Mouse (Mus musculus): ENCODE measurements around the gene Slc35f6.

The Slc35f6 gene

GRCm38 (mm10) chr5:30647815-30648560 is at the start of gene Slc35f6:
Gene Slc35f6, plus strand, starts transcription at chr5:30647933.
- under 1% methylated on average over 38 of the region's 38 CpGs for WGBS

- 51% methylated on average over 4 of the region's 4 CpGs for WGBS
Observed at GRCm38 (mm10) chr5:30601397-30601796, 46.3 kb upstream of the Slc35f6 start.

GRCm38 (mm10) chr5:30603255-30603654 is 44.5 kb upstream of the Slc35f6 start:
- WGBS: 88% methylated on average over 3 of the region's 3 CpGs

- WGBS: 87% methylated on average over 4 of the region's 4 CpGs
Observed at GRCm38 (mm10) chr5:30603926-30604325, 43.8 kb upstream of the Slc35f6 start.

DNA sequence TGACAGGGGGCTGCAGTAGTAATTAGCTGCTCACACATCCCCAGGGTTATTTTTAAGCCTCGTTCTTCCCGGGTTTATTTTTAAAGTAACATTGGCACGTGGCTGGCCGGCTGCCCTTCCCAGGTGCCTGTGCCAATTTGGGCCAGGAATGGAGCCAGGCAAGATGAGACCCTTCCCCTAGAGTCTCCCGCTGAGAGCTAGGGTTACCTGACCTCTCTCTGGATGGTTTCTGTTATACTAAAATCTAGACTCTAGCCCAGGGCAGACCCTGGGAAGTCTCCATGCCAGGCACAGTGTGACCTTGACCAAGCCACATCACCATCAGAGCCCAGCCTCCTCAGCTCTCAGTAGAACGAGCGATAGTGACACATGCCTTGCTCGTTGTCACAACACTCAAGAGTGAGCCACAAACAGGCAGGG is 43.0 kb upstream of the Slc35f6 start:
- WGBS: 46% methylated on average over 8 of the region's 8 CpGs

DNA sequence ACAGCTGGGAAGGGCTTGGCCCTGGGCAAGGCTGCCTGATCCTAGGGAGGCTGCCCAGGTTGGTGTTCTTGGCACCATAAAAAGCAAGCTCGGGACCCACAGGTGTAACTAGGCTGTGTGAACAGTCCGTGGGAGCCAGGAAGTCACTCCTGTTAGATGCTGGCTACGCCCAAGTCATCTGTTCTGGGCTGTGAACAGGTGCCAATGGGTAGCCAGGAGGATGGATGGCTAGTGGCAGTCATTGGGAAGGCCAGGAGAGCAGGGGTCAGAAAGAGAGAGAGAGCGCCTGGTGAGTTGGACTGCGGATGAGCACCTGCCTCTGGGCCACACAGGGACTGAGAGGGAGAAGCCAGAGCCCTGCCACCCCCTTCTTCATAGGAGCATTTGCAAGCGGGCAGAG is 42.1 kb upstream of the Slc35f6 start:
- 72% methylated on average over 6 of the region's 6 CpGs for WGBS

DNA sequence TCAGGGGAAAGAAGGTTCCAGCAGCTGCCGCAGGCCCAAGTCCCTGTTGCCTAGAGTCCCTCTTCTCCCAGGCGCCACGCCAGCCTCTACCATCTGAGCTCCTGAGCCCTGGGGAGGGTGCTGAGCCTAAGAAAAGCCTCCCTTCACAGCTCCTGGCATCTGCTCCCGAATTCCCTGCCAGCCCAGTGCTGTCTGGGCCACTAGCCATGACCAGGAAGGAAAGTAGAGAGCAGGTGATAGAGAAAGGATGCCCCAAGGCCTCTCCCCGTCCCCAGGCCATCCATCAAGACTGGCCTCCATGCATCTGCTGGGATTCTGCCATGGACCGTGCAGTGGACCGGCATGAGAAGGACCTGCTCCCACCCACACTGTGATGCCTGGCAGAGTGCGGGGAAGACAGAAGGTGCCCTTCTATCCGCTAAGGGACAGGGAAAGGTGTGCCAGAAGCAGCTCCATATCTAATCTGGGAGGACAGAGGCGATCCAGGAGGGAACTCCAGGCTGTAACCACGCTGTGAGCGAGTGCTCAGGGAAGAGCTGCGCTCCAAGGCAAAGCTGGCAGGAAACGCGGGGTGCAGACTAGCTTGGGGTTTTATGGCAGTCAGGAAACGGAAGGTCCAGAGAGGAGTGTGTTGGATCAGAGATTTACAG is 41.2 kb upstream of the Slc35f6 start:
- WGBS: 38% methylated on average over 16 of the region's 16 CpGs

DNA sequence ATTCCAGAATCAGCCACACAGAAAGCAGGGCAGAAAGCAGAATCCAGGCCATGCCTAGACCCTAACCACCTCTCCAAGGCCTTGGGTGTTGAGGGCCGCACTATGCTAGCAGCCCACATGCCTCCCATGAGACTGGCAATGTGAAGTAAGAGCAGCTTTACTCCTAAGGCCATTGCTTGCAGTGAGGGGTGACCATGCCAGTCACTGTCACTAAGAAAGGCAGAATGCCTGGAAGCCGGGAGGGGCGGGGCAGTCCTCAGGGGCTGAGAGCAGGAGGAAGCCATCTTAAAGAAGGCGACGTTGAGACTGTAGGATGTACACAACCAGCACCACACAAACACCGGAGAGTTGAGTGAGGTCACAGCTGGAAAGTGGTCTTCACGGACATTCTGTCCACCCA is 38.6 kb upstream of the Slc35f6 start:
- 95% methylated on average over 7 of the region's 7 CpGs for WGBS

GRCm38 (mm10) chr5:30609918-30610645 is 37.7 kb upstream of the Slc35f6 start:
- WGBS: 88% methylated on average over 8 of the region's 8 CpGs

DNA sequence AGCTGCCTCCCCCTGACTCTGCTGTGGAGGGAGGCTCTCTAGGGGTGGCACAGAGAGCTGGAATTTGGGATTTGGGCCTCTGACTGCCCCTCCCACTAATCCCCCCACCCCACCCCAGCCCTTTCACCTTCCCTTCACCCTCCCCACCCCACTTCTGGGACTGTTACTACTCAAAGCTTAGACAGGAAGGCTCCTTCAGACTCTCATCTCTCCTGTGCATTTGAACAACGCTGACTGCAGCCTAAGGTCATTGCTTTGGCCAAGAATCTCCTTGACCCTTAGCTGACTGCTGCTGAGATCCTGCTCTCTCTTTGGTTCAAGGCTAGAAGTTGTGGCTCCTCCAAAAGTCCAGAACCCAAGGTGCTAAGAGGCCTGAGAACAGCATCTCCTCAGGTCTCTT is 36.6 kb upstream of the Slc35f6 start:
- WGBS: 86% methylated on average over 1 of the region's 1 CpGs

- 60% methylated on average over 3 of the region's 3 CpGs for WGBS
Observed at GRCm38 (mm10) chr5:30611689-30612088, 36.0 kb upstream of the Slc35f6 start.

DNA sequence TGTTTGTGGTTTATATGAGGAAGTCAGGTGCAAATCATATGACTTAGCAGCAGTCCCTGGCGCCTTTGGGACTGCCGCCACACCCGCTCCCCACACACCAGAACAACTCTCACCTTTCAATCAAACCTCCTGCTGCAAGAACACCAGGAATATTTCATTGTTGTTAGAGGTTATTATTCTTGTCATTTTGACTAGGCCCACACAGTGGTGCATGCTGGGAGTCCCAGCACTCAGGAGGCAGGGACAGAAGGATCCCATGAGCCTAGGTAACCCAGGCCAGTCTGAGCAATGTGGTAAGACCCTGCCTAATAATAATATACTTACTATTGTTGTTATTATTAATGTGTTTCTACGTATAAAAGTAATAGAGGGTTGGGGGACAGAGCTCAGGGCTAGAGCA is 35.2 kb upstream of the Slc35f6 start:
- WGBS: 95% methylated on average over 4 of the region's 4 CpGs

DNA sequence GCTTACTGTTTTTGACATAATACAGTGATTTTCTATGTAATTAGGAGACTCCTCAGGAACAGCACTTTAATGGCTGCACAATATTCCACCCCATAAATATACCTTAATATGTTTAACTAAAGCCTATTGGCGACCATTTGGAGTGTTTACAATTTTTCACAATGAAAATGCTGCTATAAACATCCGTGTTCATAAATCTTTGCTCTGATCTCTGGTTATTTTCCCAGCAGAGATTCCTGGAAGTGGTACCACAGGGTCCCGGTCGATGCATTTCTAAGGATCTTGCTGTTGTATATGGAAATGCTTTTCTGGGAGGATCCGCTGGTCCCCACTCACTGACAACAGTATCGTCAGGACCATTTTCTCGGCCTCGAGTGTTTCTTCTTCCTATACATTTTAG is 34.5 kb upstream of the Slc35f6 start:
- WGBS: 88% methylated on average over 8 of the region's 8 CpGs

DNA sequence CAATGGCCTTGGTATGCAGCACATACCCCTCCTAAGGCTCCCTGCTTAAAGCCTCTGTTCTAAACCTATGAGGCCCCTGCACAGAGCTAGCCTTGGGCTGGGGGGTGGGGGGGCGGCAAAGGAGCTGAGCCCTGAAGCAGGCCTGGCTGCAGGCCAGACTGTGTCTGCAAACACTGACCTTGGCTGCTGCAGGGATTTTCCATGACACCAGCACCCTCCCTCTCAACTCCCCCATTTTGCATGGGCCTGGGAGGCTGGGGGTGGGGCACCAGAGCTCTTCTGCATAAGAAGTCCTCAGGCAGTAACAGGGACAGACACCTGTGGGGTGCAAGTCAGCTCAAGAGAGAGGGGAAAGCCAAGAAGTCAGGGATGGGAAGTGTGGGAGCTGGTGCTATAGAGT is 33.5 kb upstream of the Slc35f6 start:
- WGBS: 38% methylated on average over 1 of the region's 1 CpGs

GRCm38 (mm10) chr5:30615416-30615815 is 32.3 kb upstream of the Slc35f6 start:
- WGBS: 57% methylated on average over 6 of the region's 6 CpGs

GRCm38 (mm10) chr5:30615819-30616218 is 31.9 kb upstream of the Slc35f6 start:
- WGBS: 78% methylated on average over 4 of the region's 4 CpGs

DNA sequence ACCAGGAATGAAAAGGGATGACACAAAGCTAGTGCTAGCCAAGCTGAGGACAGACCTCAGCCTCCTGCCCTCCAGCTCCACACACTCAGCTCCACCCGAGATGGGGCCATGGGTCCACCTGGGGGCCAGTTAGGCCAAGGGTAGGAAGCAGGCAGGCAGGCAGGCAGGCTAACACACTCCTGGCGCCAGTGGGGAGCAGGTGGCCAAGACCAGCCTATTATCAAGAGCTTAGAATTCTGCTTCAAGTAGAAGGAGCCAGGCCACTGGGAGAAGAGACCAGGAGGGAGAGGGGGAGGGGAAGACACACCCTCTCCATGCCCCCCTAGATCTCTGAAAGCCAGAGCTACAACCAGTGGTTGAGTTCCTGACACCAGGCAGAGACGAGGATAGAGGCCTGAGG is 31.1 kb upstream of the Slc35f6 start:
- WGBS: 60% methylated on average over 3 of the region's 3 CpGs

- WGBS: 46% methylated on average over 3 of the region's 3 CpGs
Observed at GRCm38 (mm10) chr5:30617357-30617756, 30.4 kb upstream of the Slc35f6 start.

GRCm38 (mm10) chr5:30617851-30618250 is 29.9 kb upstream of the Slc35f6 start:
- 40% methylated on average over 11 of the region's 11 CpGs for WGBS

DNA sequence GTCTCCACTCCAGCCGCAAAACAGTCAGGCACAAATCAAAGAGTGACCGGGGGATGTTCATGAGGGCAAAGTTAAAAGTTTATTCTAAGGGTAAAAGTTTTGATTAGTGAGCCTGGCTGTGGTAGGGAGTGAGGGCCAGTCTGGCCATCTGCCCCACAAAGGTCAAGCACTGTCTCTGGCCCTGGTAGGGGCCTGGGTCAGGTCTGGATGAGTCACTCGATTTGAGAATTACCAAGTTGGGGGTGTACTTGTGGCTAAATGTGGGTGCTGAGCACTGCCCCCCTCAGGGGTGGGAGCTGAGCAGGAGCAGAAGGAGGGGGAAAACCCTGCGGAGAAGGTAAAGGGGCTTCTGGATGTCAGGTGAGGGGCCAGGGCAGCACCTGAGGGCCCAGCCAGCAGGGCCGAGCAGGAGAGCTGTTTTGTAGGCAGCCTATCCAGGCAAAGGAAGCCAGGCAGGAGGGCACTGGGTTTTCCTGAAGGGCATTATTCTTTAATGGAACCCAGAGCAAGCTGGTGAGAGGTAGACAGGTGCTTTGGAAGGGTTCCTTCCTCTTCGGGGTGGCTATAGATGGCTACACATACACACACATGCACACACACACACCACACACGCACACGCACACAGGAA is 29.2 kb upstream of the Slc35f6 start:
- 84% methylated on average over 8 of the region's 8 CpGs for WGBS

DNA sequence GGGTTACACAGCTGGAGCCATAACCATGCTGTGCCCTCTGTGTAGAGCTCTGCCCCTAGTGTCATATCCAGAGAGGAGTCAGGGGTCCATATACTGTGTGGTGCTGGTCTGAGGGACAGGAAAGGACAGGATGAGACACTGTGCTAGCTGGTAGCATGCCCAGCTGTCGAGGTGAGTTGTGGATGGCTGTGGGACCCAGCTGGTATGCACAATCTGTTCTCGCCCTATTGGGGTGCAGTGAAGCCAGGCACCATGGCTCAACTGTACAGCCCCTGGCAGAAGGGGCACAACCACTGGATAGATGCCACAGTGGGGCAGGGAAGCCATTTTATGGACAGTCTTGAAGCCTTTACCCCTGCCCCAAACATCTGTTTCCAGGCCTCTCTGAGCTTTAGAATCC is 28.5 kb upstream of the Slc35f6 start:
- 82% methylated on average over 2 of the region's 2 CpGs for WGBS

GRCm38 (mm10) chr5:30620567-30620966 is 27.2 kb upstream of the Slc35f6 start:
- 97% methylated on average over 20 of the region's 20 CpGs for WGBS

Measured in cerebral cortex, adult 2 months (tissue).